Mouse (Mus musculus) lung, postnatal 10 days (tissue): Measurements from ENCODE around the gene Gm49354.
"Not testable (repeated sequence)": the region's sequence is repeated elsewhere in the genome, so short reads cannot be mapped to it uniquely, and the experiment has no call there.

ENCODE experiments used
- DNase-seq: peaks from one replicate; pipeline ENCODE4 v3.0.0; 2021

Gm49354 gene

DNA sequence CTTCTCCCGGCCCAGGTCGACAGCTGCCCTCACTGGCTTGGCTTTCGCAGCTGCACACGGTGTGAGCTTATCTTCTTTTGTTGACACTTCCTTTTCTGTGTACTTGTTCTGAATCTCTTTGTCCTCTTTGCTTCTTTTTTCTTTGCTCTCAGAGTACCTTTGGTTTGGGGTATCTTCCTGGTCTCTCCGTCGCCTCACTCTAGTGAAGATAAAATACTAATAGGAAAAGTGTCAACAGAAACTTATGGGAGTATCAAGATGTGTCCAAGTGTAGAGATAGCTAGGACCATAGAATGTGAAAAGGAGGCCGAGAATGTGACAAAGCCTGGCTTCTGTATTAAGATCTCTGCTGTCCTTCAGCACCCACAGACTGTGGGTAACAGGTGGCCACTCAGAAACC, at the start of gene Gm49354:
Gm49354 (minus strand) TSS at position 101 of the 400 bp plus-strand sequence.
- DNase-seq: no peak

DNA sequence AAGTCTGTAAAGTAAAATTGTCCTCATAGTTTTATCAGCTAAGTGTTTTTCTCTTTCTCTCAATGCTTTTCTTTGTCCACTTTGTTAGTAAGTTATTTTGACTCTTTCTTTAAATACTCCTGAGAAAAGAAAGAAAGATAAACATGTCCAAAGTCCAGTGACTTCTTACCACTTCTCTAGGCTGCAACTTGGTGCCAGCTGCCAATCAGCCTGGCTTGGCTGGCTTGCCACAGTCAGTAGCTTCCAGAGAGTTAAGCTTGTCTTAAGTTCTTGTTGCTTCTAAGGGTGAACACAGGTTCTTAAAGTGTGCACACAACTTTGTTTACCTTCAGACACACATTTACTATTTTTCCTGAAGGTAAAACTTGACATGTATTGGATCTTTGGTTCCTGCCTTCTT, 43.9 kb upstream of the Gm49354 start:
- DNase-seq: no peak

DNA sequence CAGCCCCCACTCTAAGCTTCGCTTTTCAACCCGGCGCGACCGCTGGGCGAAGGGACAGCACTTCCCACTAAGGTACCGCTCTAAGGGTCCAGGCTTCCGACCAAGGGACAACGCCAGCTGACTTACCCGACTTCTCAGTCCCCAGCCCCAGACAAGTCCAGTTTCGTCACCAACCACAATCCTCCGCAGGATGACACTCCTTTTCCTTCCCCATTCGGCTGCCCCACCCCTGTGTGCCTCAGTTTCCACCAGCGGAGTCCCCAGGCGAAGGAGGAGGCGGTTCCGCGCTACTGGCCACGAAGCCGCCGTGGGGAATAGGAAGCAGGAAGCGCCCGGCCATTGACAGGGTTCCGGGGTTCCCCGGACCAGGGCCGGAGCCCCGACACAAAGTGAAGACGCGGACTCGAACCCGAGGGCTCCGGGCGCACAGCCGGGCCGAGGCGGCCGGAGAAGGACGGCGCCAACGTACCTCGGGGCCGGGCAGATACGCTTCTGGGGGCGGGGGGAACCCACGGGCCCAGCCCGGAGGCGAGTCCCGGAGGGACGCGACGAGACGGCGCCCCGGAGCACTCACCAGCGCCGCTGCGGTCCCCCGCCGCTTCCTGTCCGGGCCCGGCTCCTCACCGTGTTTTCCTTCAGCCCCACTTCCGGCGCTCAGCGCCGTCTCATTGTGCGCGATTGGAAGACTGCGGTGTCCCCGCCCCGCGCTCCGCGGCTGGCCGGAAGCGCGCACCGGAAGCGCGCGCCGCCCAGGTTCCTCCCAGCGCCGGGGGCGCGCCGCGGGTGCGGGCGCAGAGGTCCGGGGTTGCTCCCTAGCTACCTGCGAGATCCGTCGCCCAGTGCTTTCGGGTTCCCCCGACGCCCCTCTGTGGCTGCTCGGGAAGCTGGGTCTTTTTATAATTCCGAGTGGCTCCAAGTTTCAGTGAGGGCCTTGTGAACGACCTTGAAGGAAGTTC, 40.7 kb upstream of the Gm49354 start, which contains the start of gene Tut7:
Tut7 (minus strand) TSS at position 641 of the 956 bp plus-strand sequence.
- DNase-seq: peak; percentile 97

DNA sequence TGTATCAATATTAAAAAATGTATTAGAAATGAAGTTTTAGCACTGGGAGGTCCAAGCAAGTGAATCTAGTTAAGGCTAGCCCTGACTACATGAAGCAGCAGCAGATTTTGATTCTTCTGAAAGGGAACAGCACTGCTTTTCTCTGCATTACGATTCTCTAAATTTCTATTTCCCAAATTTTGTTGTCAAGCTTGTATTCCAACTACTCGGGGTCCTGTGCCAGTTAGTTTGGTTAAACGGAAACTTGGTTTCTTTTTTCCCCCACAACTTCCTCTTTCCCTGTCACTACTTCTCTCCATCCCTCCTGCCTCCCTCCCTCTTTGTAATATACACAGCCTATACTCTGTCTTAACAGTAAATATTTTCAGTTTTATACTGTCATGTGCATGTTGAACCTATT, 38.8 kb upstream of the Gm49354 start:
- no peak for DNase-seq

DNA sequence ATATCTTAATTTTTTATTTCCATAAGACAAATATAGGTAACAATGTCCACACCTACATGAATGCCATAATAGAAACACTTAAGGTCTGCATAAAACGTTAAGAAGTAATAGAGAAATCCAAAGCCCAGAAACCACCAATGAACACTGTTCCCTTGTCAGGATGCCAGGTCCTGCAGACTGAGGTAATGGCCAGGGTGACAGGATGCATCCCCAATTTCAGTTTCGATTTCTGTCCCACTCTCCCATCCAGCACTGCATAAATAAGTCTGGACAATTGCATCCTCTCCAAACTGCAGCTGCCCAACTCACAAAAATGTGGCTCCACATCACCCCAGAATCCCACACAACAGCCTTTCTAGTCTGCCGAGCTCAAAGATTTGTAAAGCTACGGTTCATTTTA, 38.1 kb upstream of the Gm49354 start:
- peak; percentile 52 for DNase-seq

DNA sequence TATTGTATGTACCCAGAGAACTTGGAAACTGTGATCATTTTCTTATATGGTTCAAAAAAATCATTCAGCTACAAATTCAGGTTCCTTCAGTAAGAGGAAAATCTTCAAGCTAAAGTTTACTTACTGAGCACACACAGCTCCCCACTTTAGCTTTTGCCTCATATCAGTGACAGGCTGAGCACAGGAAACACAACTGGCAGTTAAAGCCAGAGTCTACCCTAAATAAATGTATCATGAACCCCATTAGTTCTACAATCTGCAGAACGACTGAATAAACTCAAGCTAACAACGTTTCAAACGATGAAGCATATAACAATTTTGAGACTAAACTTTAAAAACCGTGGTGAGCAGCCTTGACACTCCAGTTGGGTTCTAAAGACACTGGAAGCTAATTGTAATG, 35.3 kb upstream of the Gm49354 start:
- DNase-seq: no peak

DNA sequence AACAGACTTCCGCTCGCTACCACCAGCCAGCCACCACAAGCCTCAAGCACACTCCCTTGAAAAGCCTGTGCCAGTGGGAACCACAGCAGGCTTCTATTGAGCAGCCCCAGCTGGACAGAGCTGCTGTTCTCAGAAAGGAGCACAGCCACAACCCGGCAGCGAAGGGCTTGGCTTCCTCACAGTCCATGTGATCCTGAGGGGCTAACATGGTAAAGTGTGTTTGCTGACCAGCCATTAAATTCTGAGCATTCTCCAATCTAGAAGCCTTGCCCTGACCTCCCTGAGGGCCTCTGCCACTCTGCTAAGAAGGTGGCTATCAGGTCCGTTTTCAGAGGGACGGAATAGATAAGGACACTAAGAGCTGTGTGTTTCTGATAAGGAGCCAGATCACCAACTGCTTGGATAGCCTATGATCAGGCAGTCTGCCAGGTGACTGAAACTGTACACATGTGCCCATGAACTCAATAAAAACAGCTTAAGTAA, 32.1 kb upstream of the Gm49354 start:
- peak; percentile 46 for DNase-seq

DNA sequence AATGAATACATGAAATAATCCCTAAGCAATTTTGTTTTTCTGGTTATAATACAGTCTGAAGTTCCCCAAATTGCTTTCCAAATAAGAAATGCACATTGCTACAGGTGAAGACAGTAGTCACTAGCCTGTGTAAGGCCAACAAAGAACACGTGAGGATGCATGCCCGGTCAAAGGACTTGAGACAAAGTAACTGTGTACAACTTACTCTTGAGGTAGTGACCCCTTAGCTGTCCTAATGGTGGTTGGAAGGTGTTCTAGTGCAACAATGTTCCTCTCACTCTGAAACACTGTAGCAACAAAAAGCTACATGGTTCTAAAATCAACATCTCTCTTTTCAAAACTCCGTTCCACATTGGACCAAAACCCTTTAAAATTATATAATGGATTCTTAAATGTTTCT, 29.5 kb upstream of the Gm49354 start:
- no peak for DNase-seq

DNA sequence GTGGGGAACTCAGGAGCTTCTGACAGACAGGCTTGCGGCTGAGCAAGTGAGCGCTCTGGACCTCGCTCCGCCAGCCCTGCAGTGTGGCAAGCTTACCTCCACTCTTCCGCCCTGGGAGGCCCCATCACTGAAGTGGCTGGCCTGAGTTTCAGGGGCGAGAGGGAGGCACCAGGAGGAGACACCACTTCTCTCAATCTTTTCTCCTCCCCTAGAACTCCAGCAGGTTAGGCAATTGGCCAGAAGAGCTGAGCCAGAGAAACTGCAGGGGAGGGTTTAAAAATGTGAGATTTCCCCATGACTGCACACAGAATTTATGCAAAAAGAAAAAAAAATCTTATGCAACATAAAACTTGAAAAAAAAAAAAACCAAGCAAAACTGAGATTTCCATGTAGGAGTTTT, 19.0 kb upstream of the Gm49354 start:
- DNase-seq: peak; percentile 44

DNA sequence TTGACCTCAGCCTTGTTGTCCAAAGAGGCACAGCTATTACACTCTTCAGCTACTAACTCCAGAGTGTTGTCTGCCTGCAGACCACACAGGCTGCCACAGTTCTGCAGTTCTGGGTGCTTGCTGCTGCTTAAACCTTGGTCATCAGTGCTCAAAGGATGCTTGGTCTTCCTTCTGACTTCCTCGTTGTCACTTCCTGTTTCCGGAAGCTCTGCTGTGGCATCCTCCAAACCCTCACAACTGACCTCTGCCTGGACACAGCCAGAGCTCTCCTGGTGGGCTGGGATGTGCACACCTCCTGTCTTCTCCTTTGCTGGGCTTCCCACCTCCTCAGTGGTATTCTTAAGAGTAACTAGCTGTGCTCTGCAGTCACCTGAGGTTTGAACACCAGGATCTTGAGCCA, 18.0 kb upstream of the Gm49354 start:
- no peak for DNase-seq

DNA sequence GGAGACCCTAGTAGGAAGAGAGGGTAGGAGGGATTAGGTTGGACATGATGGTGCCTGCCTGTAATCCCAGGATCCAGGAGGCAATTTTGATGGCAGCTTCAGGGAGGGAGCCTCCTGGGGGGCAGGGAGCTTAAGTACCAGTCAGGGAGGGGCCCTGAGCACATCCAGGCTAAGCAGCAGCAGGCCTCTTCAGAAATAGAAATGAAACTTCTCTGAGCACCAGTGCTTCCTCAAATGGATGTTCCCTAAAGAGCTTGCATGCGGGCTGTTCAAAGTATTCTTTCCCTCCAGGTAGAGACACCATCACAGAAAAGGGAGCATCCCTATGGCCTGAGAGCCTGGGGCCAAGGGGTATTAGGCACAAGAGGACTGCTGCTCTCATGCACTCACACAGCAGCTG, 16.3 kb upstream of the Gm49354 start:
- DNase-seq: no peak

DNA sequence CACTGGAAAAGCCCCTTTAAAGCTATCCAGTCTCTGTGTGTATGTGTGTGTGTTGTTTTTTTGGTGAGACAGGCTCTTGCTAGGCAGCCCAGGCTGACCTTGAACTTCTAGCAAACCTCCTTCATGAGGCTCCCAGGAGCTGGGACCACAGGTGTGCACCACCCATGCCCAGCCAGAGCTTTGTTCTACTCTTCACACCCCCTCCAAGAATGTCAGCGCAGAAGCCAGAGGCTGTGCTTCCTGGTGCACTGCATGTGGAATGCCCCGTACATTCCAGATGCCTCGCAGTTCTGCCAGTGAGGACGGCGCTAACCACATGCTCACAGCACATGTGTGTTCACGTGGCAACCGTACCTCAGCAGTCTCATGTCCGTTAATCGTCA, 14.4 kb upstream of the Gm49354 start:
- no peak for DNase-seq

DNA sequence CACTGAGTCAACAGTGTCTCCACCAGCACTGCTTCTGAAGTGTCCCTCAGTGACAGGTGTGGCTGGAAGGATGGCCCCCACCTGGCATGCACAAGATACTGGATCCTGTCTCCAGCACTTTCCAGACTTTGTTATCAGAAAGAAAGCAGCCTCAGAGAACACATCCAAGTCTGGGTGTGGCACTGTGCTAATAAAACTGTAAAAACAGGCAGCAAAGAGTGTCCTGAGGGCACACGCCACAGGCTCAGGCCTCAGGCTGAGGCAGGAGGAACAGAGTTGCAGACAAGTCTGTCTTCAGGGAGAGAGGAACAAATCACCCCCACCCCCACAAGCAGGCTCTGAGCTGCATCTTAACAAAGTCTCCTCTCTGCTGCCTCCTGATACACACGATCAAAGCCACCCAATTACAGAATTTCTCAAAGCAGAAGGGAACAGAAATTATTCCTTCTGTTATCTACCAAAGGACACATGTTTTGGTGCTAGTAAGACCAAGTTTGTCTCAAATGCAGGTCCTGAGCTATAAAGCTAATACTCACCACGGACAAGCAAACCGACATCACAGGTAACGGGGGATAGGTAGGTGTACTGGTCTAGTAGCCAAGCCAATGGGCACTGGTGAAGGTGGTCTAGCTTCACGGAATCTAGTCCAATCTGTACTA, 13.9 kb upstream of the Gm49354 start:
- DNase-seq: no peak

DNA sequence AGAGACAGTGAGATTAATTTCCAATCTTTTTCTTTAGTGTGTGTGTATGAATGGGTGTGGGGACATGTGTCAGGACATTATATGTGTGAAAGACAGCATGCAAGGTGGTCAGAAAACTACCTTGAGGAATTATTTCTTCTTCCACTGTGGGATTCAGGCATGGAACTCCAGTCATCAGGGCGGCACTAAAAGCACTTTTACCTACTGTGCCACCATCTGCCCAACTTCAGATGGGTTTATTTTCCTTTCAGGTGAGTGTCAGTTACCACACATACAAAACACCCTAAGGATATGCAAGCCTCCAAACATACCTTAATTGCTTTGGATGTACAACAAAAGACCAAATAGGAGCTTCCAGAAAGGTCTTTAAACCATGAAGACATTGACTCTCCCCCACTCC, 12.7 kb upstream of the Gm49354 start:
- no peak for DNase-seq

DNA sequence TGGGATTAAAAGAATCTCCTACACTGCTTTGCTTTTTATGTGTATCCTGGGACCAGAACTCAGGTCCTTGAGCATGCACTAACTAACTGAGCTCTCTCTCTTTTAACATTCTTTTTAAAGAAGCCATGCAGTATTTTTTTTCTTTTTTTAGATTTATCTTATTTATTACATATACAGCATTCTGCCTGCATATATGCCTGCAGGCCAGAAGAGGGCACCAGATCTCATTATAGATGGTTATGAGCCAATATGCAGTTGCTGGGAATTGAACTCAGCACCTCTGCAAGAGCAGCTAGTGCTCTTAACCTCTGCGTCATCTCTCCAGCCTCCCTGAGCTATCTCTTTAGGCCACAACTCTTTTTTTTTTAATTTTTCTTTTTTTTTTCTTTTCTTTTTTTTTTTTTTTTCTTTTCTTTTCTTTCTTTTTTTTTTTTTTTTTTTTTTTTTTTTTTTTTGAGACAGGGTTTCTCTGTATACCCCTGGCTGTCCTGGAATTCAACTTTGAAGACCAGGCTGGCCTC, 2.2 kb downstream of the Gm49354 start:
- DNase-seq: not testable (repeated sequence)

DNA sequence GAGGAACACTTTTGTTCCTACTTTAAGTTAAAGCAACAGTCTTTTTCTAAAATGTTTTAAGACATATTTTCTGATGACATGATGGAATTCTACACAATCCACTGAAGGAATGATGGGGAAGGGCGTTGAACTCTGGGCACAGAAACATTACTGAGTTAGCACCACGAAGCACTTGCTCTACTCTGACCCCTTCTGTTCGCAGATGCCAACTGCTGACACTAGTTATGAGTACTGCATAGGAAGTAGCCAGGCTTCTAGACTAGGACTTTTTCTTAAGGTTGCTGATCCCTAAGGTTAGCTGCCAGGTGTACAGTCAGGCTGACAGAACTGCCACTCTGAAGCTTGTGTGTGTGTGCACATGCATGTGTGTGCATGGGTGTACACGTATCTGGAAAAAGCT, 2.8 kb downstream of the Gm49354 start:
- DNase-seq: peak; percentile 28

DNA sequence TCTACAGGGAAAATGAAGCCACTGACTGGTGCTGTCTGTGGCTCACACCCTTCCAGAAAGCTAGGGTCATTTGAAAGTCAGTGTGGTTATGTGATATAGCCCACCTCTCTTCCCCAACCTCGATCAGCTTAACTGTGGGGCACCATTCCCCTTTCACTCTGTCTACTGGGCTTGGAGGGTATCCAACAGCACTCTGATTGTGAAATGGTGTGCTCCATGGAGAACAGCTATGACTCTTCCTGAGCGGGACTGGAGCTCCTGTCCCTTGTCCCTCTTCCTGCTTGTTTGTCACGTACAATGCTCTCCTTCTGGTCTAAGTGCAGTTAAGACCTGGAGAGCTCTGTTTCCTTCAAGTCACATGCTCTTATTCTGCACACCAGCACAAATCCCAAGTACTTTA, 6.9 kb downstream of the Gm49354 start:
- DNase-seq: peak; percentile 44

DNA sequence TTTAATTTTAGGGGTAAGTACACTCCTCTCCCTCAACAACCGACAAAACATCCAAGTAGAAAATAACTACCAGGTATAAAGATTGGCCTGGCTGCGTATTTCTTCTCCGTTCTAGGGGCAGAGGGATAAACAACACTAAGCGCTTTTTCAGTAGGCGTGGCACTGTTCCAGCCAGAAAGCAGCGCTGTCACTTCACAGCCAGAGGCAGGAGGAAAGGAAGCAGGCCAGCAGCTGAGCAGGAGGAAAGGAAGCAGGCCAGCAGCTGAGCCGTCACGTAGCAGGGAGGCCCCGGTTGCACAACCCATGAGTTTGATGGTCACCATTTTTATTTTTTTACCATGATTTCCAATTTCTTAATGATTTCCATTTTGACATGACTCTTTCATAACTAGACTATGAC, 10.8 kb downstream of the Gm49354 start:
- peak; percentile 89 for DNase-seq

DNA sequence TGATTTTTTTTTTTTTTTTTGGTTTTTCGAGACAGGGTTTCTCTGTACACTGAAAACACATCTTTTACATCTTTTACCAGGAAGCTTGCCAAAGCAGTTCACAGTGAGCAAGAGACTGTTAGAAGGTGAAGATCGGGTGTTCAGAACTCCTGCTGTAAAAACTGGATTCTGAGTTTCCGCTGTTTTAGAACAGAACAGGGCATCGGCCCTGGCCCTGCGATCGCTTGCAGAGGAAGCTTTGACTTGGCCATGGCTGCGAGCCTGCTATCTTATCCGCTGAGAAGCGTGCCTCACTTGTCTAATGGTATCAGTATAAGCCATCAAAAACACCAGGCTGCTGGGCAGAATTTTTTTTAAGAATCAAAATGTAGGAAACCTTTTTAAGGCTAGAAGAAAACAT, 11.2 kb downstream of the Gm49354 start:
- DNase-seq: peak; percentile 12

DNA sequence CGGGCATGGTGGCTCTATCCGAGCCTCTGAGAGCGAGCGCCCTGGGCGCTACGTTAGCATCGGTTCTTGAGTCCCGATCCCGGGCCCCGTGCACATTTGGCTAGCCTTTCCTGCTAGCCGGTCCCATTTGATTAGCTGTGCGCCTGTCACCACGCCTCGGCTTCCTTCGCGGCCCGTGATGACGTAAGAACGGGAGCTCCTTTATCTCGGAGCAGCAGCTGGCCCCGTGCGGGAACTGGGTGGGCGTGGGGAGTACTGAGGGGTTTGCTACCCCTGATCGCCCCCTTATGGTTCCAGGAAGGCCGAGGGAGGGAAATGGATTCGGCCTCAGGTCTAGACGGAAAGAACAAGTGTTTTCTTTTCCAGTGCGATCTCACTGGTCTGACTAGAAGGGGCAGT, 11.9 kb downstream of the Gm49354 start:
- peak; percentile 92 for DNase-seq

DNA sequence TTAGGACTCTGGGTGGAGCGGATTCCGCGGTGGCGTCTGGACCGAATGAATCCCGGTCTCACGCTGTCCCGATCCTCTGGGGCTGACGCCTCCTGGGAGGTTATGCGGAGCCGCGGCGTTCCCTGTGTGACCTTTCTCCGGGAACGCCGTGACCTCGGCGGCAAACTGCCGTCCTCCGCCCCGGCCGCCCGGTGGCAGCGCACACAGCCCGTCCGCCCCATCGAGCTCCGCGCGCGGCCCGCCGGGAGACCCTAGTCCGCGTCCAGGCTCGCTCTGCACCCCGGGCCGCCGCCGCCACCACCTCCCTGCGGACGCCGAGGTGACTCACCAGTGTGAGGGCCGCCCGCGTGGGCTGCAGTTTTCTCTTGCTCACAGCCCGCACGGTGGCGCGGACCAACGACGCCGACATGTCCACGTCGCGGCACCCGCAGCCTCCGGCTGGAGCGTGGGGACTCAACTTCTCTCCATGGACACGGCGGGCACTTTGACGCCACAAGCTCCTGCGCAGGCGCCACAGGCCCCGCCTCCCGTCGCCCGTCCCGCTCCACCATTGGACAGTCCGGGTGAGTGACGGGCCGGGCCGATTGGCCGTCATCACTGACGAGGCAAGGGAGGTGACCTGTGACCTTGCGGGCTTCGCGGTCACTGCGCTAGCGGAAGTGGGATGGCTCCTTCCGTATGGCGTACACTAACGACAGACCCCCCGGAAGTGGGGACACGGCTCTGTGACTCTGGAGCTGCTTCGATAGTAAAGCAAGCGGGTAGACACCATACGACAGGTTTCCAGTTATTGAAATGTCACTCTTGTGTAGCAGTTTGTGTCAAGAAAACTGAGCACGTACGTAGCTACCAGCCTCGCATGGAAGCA, 12.5 kb downstream of the Gm49354 start, which contains the start of gene Isca1:
Isca1 (minus strand) TSS at position 515 of the 868 bp plus-strand sequence.
- DNase-seq: peak; percentile 99

DNA sequence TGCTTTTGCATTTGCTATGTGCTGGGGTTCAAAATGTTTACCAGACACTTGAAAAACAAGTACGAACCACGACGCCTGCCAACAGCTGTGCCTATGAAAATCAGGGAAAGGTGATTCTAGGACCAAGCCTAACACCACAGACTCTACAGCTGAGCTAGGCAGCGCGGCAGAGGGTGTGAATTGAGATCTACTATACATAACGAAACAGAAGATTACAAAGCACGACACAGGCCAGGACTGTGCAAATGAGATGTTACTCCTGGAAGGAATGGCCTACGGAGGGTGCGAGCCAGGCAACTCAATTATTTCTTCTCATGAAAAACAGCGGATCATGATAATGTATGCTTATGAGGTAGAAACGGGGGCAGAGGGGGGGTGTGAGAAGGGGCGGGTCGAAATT, 13.5 kb downstream of the Gm49354 start:
- DNase-seq: peak; percentile 21
